Mouse (Mus musculus) thymus, adult 2 months (tissue): ENCODE results near the gene Agps. TPM values are rescaled to one million over a fixed set of nuclear protein-coding genes. Genes with fewer than 3 reads are reported as not detected.
"Not testable (repeated sequence)": the region's sequence is repeated elsewhere in the genome, so short reads cannot be mapped to it uniquely, and the experiment has no call there.

ENCODE experiments used
- DNase-seq: peaks from one replicate; pipeline ENCODE4 v3.0.0; 2021
- H3K27ac ChIP-seq: fragments of 200-500 bp; 2 replicates; pipeline ENCODE4 v1.5.1; 2012; ENCODE audit warnings: low read length, control low read depth; ENCODE audit not compliant: control insufficient read depth, insufficient read depth
- H3K27me3 ChIP-seq: fragments of 200-500 bp; 2 replicates; pipeline ENCODE4 v1.6.1; 2012; ENCODE audit warnings: mild to moderate bottlenecking, low read length, moderate library complexity, mixed read lengths; ENCODE audit not compliant: control insufficient read depth, insufficient read depth
- H3K36me3 ChIP-seq: fragments of 200-500 bp; 2 replicates; pipeline ENCODE4 v1.6.1; 2012; ENCODE audit warnings: mild to moderate bottlenecking, low read length, moderate library complexity; ENCODE audit not compliant: control insufficient read depth, insufficient read depth
- H3K4me1 ChIP-seq: fragments of 200-500 bp; replicated peaks from 2 replicates; pipeline ENCODE4 v1.6.1; 2012; ENCODE audit warnings: low read length; ENCODE audit not compliant: control insufficient read depth, insufficient read depth
- H3K4me3 ChIP-seq: fragments of 200-500 bp; 2 replicates; pipeline ENCODE4 v1.5.1; 2012; ENCODE audit warnings: mild to moderate bottlenecking, low read length, control low read depth, moderate library complexity; ENCODE audit not compliant: control insufficient read depth, insufficient read depth
- CTCF ChIP-seq: fragments of 200-500 bp; IDR thresholded peaks from 2 replicates; pipeline ENCODE4 v1.5.1; 2012; ENCODE audit warnings: mild to moderate bottlenecking, control low read depth, low read length, moderate library complexity, borderline replicate concordance; ENCODE audit not compliant: control insufficient read depth, poor library complexity, insufficient read depth; ENCODE audit errors: extremely low read depth
- POLR2A ChIP-seq: fragments of 200-500 bp; IDR thresholded peaks from 2 replicates; pipeline ENCODE4 v1.6.1; 2012; ENCODE audit warnings: mild to moderate bottlenecking, low read length, control low read depth, moderate library complexity; ENCODE audit not compliant: control insufficient read depth, poor library complexity, insufficient read depth; ENCODE audit errors: extremely low read depth
- WGBS: fragments of 180-500 bp; shearing (Covaris S2); methylation state at CpG from one replicate; pipeline ENCODE4 v1.1.7; 2018; 5-methylcytosine and 5-hydroxymethylcytosine counted together
- polyA plus RNA-seq: library from polyadenylated mRNA; depleted of rRNA; stranded (reverse); fragments of >200 nt; gene quantifications from 2 replicates; pipeline ENCODE4 v1.2.3, GENCODE M21; 2012

The Agps gene
- polyA plus RNA-seq, 1 experiment, result 10.2 TPM

DNA sequence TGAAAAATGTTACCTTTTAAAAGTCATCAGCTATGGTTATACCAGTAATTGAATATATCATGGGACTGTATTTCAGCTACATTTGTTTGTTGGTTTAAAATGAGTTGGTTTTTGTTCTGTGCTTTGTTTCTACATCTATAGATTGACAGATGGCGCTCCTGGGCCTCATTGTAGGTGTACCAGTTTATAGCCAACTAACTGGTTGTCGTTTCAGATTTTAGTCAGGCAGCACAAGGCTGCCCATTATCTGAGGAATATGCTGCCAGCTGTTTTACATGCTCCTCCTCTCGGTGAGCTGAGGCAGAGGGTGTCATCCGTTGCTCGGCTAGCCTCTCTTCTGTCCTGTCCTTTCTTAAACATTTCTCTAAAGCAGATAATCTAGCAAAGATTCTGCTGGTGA lies 94.1 kb downstream of the Agps start:
- Histone ChIP-seq H3K4me1 (peaks cover 2% of the 10 kb centered on the region; the same call in 1 of the 2 replicates), H3K27ac (no peak overlapping the region), H3K36me3 (peaks cover 17% of the 10 kb centered on the region; the same call in 1 of the 2 replicates), H3K27me3 (no peaks in the 10 kb centered on the region), H3K4me3 (no peak overlapping the region)
- no peak for DNase-seq
- TF ChIP-seq POLR2A (no peak), CTCF (no peak)
- 94% methylated on average over 5 of the region's 5 CpGs for WGBS

- Histone ChIP-seq H3K27ac (no peak overlapping the region), H3K27me3 (no peaks in the 10 kb centered on the region), H3K4me1 (peaks cover 2% of the 10 kb centered on the region; the same call in 1 of the 2 replicates), H3K4me3 (no peak overlapping the region), H3K36me3 (peaks cover 17% of the 10 kb centered on the region; the same call in 1 of the 2 replicates)
- TF ChIP-seq CTCF (no peak), POLR2A (no peak)
- DNase-seq, result no peak
- WGBS, result 93% methylated on average over 3 of the region's 3 CpGs
Measured at GRCm38 (mm10) chr2:75928011-75928410, 96.0 kb downstream of the Agps start.

- H3K36me3 ChIP-seq, result peaks cover 17% of the 10 kb centered on the region; the same call in 1 of the 2 replicates
- no peak for DNase-seq
- WGBS, result 99% methylated on average over 2 of the region's 2 CpGs
- H3K4me1 ChIP-seq, result peaks cover 2% of the 10 kb centered on the region; the same call in 1 of the 2 replicates
- no peaks in the 10 kb centered on the region for H3K27me3 ChIP-seq
- no peak overlapping the region for H3K4me3 ChIP-seq
- no peak for TF ChIP-seq POLR2A
- no peak for TF ChIP-seq CTCF
- H3K27ac ChIP-seq, result no peak overlapping the region
Measured at GRCm38 (mm10) chr2:75929141-75929540, 97.2 kb downstream of the Agps start.

GRCm38 (mm10) chr2:75929786-75930444 lies 97.9 kb downstream of the Agps start:
- no peak for DNase-seq
- Histone ChIP-seq H3K4me1 (no peaks in the 10 kb centered on the region), H3K27ac (no peak overlapping the region), H3K27me3 (no peaks in the 10 kb centered on the region), H3K4me3 (no peak overlapping the region), H3K36me3 (peaks cover 17% of the 10 kb centered on the region; the same call in 1 of the 2 replicates)
- WGBS, result 94% methylated on average over 6 of the region's 6 CpGs
- TF ChIP-seq POLR2A (no peak), CTCF (no peak)

DNA sequence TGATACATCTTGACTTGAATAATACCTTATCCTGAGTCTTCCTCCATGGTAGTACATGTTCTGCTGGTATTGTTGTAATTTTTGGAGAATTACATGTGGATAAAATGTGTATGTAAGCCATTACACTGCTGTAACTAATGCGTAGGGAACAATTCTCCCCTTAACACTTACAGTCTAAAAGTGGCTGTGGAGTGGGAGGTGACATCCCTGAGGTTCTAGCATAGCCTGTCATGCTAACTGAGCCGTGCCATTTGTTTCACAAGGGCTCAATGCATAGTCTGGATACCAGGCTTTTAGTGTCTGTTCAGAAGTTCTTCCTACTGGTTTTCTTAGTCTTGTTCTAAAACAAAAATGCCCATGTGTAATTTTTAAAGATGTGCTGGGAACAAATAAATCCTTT lies 99.0 kb downstream of the Agps start:
- WGBS, result 93% methylated on average over 2 of the region's 2 CpGs
- TF ChIP-seq CTCF, result no peak
- H3K4me3 ChIP-seq, result no peak overlapping the region
- H3K4me1 ChIP-seq, result no peaks in the 10 kb centered on the region
- no peaks in the 10 kb centered on the region for H3K27me3 ChIP-seq
- H3K27ac ChIP-seq, result no peak overlapping the region
- H3K36me3 ChIP-seq, result peaks cover 16% of the 10 kb centered on the region; the same call in 1 of the 2 replicates
- no peak for DNase-seq

- DNase-seq, result no peak
- Histone ChIP-seq H3K4me3 (no peak overlapping the region), H3K27me3 (no peaks in the 10 kb centered on the region), H3K4me1 (0 out of 2 replicates have a peak, but pooled peaks cover 3% of the 10 kb centered on the region), H3K36me3 (peaks cover under 1% of the 10 kb centered on the region; the same call in 1 of the 2 replicates), H3K27ac (no peak overlapping the region)
- TF ChIP-seq POLR2A (no peak), CTCF (no peak)
- 84% methylated on average over 7 of the region's 7 CpGs for WGBS
Measured at GRCm38 (mm10) chr2:75933541-75933940, 101.6 kb downstream of the Agps start.

- 93% methylated on average over 2 of the region's 2 CpGs for WGBS
- not testable (repeated sequence) for DNase-seq, H3K4me3 ChIP-seq, H3K27me3 ChIP-seq, H3K36me3 ChIP-seq, H3K4me1 ChIP-seq, H3K27ac ChIP-seq
Measured at GRCm38 (mm10) chr2:75936685-75937084, 104.7 kb downstream of the Agps start.

DNA sequence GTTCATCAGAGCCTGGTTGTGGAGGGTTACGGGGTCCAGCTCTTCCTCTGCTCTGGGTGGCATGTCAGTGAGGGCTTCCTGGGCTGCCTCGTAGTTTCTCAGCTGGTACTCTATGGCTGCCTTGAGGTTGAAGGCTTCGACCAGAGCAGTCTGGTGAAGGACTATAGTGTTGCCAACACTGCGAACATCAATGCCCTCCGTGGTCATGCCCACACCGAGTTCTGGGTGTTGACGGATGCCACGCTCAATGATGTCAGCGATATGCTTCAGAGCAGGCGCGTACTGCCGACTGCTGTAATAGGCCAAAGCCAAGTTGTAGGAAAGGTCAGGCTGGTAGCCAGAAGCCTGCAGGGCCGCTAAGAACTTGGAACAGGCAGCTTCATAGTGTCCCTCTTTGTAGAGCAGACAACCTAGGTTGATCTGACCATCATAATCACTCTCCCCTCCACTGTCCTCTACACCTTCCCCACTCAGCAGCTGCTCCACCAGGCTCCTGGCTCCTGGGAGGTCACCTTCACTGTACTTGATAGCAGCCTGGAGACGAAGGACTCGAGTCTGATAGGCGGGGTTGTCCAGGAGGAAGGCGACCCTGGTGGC lies 105.6 kb downstream of the Agps start:
- 82% methylated on average over 16 of the region's 17 CpGs for WGBS
- H3K4me3 ChIP-seq, result peak overlapping the region; percentile 56
- H3K27ac ChIP-seq, H3K36me3 ChIP-seq, H3K4me1 ChIP-seq, DNase-seq, H3K27me3 ChIP-seq: not testable (repeated sequence)
